Mouse (Mus musculus): Measurements from ENCODE around the gene Rasgrp2.

- no peak for TF ChIP-seq POLR2A (IDR thresholded peaks at IDR 0.05; ENCODE audit: control insufficient read depth, low read depth, low read length)
- TF ChIP-seq CTCF (IDR thresholded peaks at IDR 0.05; ENCODE audit: control insufficient read depth, insufficient read depth, insufficient replicate concordance, low read depth, low read length), result no peak
These were observed 2.8 kb downstream of the Rasgrp2 start for GRCm38 (mm10) chr19:6401951-6402350.
